Mouse (Mus musculus): Measurements from ENCODE around the gene Dnase1l3.

GRCm38 (mm10) chr14:7981226-7981625 is 13.1 kb downstream of the Dnase1l3 start:
- TF ChIP-seq CTCF (IDR thresholded peaks at IDR 0.05; ENCODE audit: low read depth) (no peak), EP300 (optimal IDR thresholded peaks at IDR 0.05) (no peak)

Data from stomach, postnatal 0 days (tissue).